Mouse (Mus musculus): Measurements from ENCODE around the gene Polm. TPM values are rescaled to one million over a fixed set of nuclear protein-coding genes. Genes with fewer than 3 reads are reported as not detected.

Gene Polm
- polyA plus RNA-seq (2015; fragmentation: Nextera tagmentation; extraction: Ambion mirVana) = 6.5 and 8.5 TPM in 2 replicates

DNA sequence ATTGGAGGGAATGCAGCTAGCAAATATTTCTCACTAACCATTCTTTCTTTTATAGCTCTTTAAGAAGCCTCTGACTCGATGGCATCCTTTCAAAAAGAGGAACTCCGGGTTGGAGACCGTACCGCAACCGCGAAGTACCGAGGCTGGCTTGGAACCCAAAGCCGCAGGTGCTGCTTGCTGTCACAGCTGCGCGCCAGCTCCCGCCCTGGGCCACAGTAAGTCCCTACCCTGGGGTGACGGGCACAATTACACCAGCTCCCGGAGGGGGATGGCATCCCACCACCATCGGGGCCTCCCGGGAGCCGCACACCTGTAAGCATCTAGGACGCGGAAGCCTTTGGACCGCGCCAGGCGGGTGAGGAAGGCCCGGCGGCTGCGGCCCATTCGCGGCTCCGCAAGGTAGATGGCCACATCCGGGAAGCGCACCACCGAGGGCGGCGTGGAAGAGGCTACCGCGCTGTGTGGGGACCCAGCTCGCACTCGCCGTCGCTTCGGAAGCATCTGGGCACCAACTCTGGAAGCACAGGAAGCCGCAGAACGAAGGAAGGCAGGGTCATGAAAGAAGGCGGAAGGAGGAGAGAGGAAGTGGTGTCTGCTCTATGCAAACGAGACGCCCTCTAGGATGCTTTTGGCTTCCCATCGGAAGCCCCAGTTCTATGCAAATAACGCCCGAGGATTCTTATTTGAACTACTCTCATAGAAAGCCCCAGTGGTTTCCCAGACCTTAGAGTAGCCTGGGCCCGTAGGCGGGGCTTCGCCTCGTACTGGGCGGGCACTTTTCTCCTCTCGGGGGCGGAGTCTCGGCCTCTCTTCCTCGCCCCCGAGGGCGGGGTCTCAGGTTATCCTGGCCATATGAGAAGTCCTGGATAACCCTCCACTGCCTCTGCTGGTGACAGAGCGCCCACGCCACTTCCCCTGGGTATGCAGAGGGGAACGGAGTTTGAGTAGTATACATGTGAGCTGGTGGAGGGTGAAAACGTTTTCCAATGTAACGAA lies at the start of gene Polm:
TSS of gene Polm (minus strand) at position 766 of the 996 bp plus-strand sequence.
- peak within 1 kb of the TSS; percentile 73 for H3K27ac ChIP-seq (replicated peaks)
- H3K4me2 ChIP-seq = peak within 1 kb of the TSS; percentile 94
- no peaks in the 10 kb centered on the region for H3K27me3 ChIP-seq (replicated peaks)
- WGBS = under 1% methylated on average over 63 of the region's 63 CpGs
- H3K9ac ChIP-seq (replicated peaks) = peak within 1 kb of the TSS; percentile 68
- H3K36me3 ChIP-seq = no peaks in the 10 kb centered on the region
- H3K9me3 ChIP-seq (replicated peaks) = no peaks in the 10 kb centered on the region
- peak; percentile 96 for ATAC-seq (ENCODE audit: low FRiP score)
- peak within 1 kb of the TSS; percentile 52 for H3K4me3 ChIP-seq (replicated peaks)
- peaks cover 15% of the 10 kb centered on the region for H3K4me1 ChIP-seq

DNA sequence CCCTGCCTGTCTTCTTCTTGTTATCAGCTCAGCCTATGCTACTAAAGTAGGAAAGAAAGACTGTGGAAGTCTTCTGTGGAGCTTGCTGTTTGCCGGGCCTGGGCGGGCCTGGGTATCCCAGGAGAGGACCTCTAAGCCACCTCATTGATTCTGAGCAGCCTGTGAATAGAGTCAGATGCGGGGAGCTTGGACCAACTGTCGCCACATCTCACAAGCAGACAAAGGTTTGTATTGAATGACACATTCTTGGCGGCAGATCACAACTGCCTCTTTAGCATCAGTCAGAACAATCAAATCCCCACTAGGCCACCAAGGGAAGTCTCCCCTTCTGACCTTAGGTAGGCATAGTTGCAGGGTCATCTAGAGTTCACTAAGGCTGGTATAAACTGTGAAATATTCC lies 49.4 kb upstream of the Polm start:
- H3K36me3 ChIP-seq = no peaks in the 10 kb centered on the region
- no peaks in the 10 kb centered on the region for H3K27me3 ChIP-seq (replicated peaks)
- ATAC-seq (ENCODE audit: low FRiP score) = no peak
- no peak overlapping the region for H3K4me3 ChIP-seq (replicated peaks)
- H3K4me2 ChIP-seq = no peak overlapping the region
- H3K9me3 ChIP-seq (replicated peaks) = no peaks in the 10 kb centered on the region
- H3K27ac ChIP-seq (replicated peaks) = no peak overlapping the region
- H3K4me1 ChIP-seq = peaks cover 24% of the 10 kb centered on the region
- WGBS = 21% methylated on average over 5 of the region's 5 CpGs
- no peak overlapping the region for H3K9ac ChIP-seq (replicated peaks)

DNA sequence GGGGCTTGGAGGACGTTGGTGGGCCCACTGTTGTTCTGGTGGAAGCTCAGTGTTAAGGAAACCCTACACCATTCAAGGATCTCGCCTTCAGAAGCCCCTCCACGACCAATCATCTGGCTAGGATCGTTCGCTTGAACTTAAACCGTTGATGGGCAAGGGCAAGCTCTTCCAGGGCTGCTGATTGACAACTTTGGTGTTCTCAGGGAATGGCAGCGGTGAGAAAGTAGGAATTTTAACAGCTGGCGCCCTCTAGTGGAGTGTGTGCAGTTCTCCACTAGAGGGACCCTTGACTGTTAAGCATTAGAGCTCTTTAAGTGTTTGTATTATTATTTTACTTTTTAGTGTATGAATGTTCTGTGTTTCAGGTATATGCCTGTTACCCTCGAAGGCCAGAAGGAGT lies 48.4 kb upstream of the Polm start:
- WGBS = 18% methylated on average over 9 of the region's 9 CpGs
- H3K9me3 ChIP-seq (replicated peaks) = no peaks in the 10 kb centered on the region
- ATAC-seq (ENCODE audit: low FRiP score) = no peak
- no peaks in the 10 kb centered on the region for H3K27me3 ChIP-seq (replicated peaks)
- no peak overlapping the region for H3K27ac ChIP-seq (replicated peaks)
- H3K9ac ChIP-seq (replicated peaks) = no peak overlapping the region
- H3K4me2 ChIP-seq = no peak overlapping the region
- H3K4me1 ChIP-seq = peaks cover 14% of the 10 kb centered on the region
- no peaks in the 10 kb centered on the region for H3K36me3 ChIP-seq
- H3K4me3 ChIP-seq (replicated peaks) = no peak overlapping the region

DNA sequence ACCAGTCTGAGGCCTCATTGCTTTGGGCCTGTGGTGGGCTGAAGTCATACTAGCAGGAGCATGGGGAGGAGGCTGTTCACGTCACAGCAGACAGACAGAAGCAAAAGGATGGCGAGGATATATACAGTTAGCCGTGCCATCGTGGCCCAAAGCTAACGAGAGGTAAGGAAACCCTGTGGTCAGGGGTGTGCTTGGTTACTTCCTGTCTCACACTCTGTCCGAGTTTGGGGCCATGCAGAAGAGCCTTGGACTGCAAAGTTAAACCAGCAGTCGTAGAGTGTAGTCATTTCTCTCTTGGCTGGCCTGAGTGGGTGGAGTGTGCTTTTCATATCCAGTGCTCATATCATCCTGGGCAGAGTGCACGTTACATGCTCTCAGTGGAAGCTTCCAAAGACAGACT lies 44.7 kb upstream of the Polm start:
- H3K36me3 ChIP-seq = no peaks in the 10 kb centered on the region
- no peak for ATAC-seq (ENCODE audit: low FRiP score)
- H3K9ac ChIP-seq (replicated peaks) = no peak overlapping the region
- no peak overlapping the region for H3K27ac ChIP-seq (replicated peaks)
- peaks cover 17% of the 10 kb centered on the region for H3K4me1 ChIP-seq
- no peak overlapping the region for H3K4me2 ChIP-seq
- no peaks in the 10 kb centered on the region for H3K9me3 ChIP-seq (replicated peaks)
- H3K27me3 ChIP-seq (replicated peaks) = no peaks in the 10 kb centered on the region
- 82% methylated on average over 8 of the region's 8 CpGs for WGBS
- no peak overlapping the region for H3K4me3 ChIP-seq (replicated peaks)

DNA sequence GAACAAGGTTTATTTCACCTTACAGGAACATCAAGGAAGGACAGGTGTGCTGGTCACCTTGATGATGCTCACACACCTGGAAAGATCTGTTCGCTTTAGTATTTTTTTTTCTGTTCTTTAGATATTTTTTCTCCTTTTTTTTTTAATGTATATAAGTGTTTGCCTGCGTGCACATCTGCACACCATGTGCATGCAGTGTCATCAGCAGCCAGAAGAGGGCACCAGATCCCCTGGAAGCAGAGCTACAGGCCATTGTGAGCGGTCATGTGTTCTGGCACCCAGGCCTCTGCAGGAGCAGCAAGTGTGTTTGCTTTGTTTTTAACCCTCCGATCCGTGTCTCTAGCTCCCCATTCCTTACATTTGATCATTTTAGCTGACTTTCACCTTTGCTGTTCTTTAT lies 42.1 kb upstream of the Polm start:
- H3K27ac ChIP-seq (replicated peaks) = no peak overlapping the region

DNA sequence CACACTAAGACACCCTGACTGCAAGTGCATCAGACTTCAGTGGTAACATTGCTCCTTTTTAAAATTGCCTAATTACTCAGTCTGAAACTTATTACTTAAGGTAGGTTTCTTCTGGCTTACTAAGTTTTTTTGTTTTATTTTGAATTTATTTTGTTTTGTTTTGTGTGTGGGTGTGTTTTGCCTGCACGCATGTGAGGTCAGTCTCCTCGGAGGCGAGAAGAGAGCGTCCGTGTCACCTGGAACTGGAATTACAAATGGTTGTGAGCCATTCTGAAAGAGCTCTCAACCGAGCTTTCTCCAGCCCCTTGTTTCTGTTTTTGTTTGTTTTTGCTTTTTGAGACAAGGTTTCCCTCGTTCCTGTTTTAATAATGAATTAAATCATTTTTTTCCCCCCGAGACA lies 40.8 kb upstream of the Polm start:
- 37% methylated on average over 8 of the region's 8 CpGs for WGBS
- ATAC-seq (ENCODE audit: low FRiP score) = no peak
- Histone ChIP-seq H3K4me2 (peak overlapping the region; percentile 73), H3K27me3 (replicated peaks) (no peaks in the 10 kb centered on the region), H3K9ac (replicated peaks) (peak overlapping the region; percentile 47), H3K4me1 (peaks cover 27% of the 10 kb centered on the region), H3K4me3 (replicated peaks) (peak overlapping the region; percentile 80), H3K36me3 (peaks cover 16% of the 10 kb centered on the region), H3K9me3 (replicated peaks) (no peaks in the 10 kb centered on the region), H3K27ac (replicated peaks) (peak overlapping the region; percentile 85)

More for the DNA sequence above, 42.1 kb upstream of the Polm start:
- H3K36me3 ChIP-seq = peaks cover 4% of the 10 kb centered on the region; the same call in 1 of the 2 replicates
- 58% methylated on average over 5 of the region's 5 CpGs for WGBS
- no peak overlapping the region for H3K4me2 ChIP-seq
- H3K9ac ChIP-seq (replicated peaks) = no peak overlapping the region
- no peak overlapping the region for H3K4me3 ChIP-seq (replicated peaks)
- peaks cover 27% of the 10 kb centered on the region for H3K4me1 ChIP-seq
- no peaks in the 10 kb centered on the region for H3K9me3 ChIP-seq (replicated peaks)
- H3K27me3 ChIP-seq (replicated peaks) = no peaks in the 10 kb centered on the region
- no peak for ATAC-seq (ENCODE audit: low FRiP score)

DNA sequence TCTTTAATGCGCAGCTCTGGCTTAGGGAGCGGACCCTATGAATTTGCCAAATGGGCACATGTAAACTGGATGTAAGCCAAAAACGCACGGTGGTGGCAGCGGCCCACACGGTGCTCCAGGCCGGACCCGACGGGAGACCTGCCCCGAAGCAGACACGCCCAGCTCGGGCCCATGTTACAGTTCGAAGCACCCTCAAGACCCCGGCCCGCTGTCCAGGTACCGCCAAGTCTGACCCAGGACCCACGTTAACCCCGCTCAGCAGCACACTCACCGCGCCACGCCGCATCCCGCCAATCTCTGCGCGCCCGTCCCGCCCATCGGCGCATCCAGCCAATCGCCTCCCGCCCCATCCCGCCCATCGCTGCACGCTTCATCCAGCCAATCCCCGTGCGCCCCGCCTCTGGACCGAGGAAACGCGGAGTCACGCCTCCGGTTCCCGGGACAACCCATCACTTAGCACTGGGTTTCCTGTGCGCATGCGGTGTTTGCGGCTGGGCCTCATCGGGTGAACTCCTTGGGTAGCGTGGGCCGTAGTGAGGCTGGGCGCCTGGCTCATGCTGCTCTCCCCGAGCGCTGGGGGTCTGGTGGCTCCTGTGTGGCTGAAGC lies 40.2 kb upstream of the Polm start, which contains the start of gene Pold2:
TSS of gene Pold2 (minus strand) at position 372 of the 606 bp plus-strand sequence.
- Histone ChIP-seq H3K27me3 (replicated peaks) (no peaks in the 10 kb centered on the region), H3K4me2 (peak within 1 kb of the TSS; percentile 73), H3K4me1 (peaks cover 27% of the 10 kb centered on the region), H3K27ac (replicated peaks) (peak within 1 kb of the TSS; percentile 85), H3K9me3 (replicated peaks) (no peaks in the 10 kb centered on the region), H3K9ac (replicated peaks) (peak within 1 kb of the TSS; percentile 63), H3K4me3 (replicated peaks) (peak within 1 kb of the TSS; percentile 80), H3K36me3 (peaks cover 22% of the 10 kb centered on the region)
- WGBS = 0% methylated on average over 52 of the region's 52 CpGs
- peak; percentile 99 for ATAC-seq (ENCODE audit: low FRiP score)

DNA sequence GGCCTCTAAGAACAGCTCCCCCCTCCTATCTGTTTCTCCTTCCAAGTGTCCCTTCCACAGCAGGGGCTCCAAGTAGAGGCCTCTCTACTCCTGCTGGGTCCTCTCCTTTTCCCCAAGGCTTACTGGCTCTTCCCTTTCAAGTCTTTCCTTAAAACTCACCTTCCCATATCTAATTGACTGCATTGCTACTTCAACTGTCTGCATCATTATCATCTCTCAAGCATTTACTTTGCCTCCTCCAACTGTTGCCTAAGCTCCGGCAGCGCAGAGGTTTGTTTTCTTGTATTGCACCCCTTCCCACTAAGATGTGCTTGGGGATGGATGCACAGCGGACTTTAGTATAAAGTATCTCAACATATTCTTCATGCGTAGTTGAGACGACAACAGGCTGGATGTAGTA lies 39.6 kb upstream of the Polm start:
- H3K4me1 ChIP-seq = peaks cover 27% of the 10 kb centered on the region
- no peak for ATAC-seq (ENCODE audit: low FRiP score)
- H3K4me3 ChIP-seq (replicated peaks) = peak overlapping the region; percentile 80
- H3K9me3 ChIP-seq (replicated peaks) = no peaks in the 10 kb centered on the region
- 2% methylated on average over 5 of the region's 5 CpGs for WGBS
- no peaks in the 10 kb centered on the region for H3K27me3 ChIP-seq (replicated peaks)
- H3K27ac ChIP-seq (replicated peaks) = no peak overlapping the region
- peak overlapping the region; percentile 63 for H3K9ac ChIP-seq (replicated peaks)
- peaks cover 28% of the 10 kb centered on the region for H3K36me3 ChIP-seq
- peak overlapping the region; percentile 73 for H3K4me2 ChIP-seq

DNA sequence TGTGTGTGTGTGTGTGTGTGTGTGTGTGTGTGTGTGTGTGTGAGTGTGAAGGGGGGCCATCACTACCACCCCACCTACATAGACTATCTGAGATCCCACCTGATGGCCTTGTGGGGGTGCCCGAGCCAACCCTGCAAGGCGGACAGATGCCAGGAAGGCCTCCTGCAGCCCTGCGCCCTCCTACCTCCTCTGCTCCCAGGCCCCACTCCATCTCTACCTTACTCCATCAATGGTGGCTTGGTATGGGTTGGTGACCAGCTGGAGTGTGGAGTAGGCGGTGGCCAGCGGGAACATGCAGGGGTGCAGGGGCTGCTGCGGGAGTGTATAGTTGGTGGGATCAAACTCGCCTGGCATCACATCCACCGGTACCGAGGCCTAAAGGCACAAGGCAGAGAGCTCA lies 35.4 kb upstream of the Polm start:
- no peak for ATAC-seq (ENCODE audit: low FRiP score)
- Histone ChIP-seq H3K4me3 (replicated peaks) (no peak overlapping the region), H3K36me3 (peaks cover 44% of the 10 kb centered on the region), H3K9ac (replicated peaks) (no peak overlapping the region), H3K4me1 (peaks cover 17% of the 10 kb centered on the region), H3K27me3 (replicated peaks) (no peaks in the 10 kb centered on the region), H3K9me3 (replicated peaks) (no peaks in the 10 kb centered on the region), H3K4me2 (no peak overlapping the region), H3K27ac (replicated peaks) (no peak overlapping the region)
- 97% methylated on average over 9 of the region's 9 CpGs for WGBS

DNA sequence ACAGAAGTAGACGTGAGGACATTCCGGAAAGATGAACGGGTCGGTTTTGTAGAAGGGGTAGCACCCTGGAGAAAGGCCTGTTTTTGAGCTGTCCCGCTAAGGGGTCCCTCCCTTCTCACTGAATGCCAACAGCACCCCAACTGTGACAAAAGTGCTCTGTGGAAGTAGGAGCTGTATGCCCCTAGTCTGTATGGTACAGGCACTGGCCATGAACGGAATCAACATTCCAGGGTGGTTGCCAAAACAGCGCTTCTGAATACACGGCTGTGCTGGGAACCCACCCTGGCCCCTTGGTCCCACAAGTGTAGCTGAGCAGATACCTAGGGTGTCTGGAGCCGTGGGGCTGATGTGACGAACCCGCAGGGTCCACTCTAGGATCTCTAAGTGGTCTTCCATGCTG lies 34.9 kb upstream of the Polm start:
- peaks cover 44% of the 10 kb centered on the region for H3K36me3 ChIP-seq
- no peaks in the 10 kb centered on the region for H3K9me3 ChIP-seq (replicated peaks)

DNA sequence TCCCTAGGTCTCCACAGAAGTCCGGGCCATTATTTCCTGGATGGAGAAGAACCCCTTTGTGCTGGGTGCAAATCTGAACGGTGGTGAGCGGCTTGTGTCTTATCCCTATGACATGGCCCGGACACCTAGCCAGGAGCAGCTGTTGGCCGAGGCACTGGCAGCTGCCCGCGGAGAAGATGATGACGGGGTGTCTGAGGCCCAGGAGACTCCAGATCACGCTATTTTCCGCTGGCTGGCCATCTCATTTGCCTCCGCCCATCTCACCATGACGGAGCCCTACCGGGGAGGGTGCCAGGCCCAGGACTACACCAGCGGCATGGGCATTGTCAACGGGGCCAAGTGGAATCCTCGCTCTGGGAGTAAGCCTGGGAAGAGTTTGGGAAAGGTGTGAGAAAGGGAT lies 32.3 kb upstream of the Polm start:
- peaks cover 41% of the 10 kb centered on the region for H3K36me3 ChIP-seq
- H3K4me3 ChIP-seq (replicated peaks) = no peak overlapping the region
- ATAC-seq (ENCODE audit: low FRiP score) = no peak
- no peak overlapping the region for H3K9ac ChIP-seq (replicated peaks)
- H3K4me2 ChIP-seq = no peak overlapping the region
- no peak overlapping the region for H3K27ac ChIP-seq (replicated peaks)
- 90% methylated on average over 16 of the region's 16 CpGs for WGBS
- no peaks in the 10 kb centered on the region for H3K9me3 ChIP-seq (replicated peaks)
- H3K4me1 ChIP-seq = no peaks in the 10 kb centered on the region
- no peaks in the 10 kb centered on the region for H3K27me3 ChIP-seq (replicated peaks)

More for the DNA sequence above, 34.9 kb upstream of the Polm start:
- ATAC-seq (ENCODE audit: low FRiP score) = no peak
- no peak overlapping the region for H3K9ac ChIP-seq (replicated peaks)
- H3K4me2 ChIP-seq = no peak overlapping the region
- no peak overlapping the region for H3K4me3 ChIP-seq (replicated peaks)
- H3K4me1 ChIP-seq = peaks cover 17% of the 10 kb centered on the region
- H3K27me3 ChIP-seq (replicated peaks) = no peaks in the 10 kb centered on the region
- WGBS = 97% methylated on average over 11 of the region's 11 CpGs
- H3K27ac ChIP-seq (replicated peaks) = no peak overlapping the region

DNA sequence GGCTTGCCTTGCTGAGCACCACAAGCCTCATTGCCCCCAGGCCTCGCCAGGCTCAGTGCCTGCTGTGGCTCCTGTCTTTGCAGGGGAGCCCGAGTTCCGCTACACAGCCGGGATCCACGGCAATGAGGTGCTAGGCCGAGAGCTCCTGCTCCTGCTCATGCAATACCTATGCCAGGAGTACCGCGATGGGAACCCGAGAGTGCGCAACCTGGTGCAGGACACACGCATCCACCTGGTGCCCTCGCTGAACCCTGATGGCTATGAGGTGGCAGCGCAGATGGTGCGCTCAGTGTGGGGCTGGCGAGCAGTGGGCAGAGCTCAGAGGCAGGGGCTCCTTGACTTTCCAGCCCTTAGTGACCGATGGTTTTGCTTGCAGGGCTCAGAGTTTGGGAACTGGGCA lies 31.5 kb upstream of the Polm start:
- Histone ChIP-seq H3K4me1 (no peaks in the 10 kb centered on the region), H3K4me2 (no peak overlapping the region), H3K36me3 (peaks cover 34% of the 10 kb centered on the region), H3K27me3 (replicated peaks) (no peaks in the 10 kb centered on the region), H3K9ac (replicated peaks) (no peak overlapping the region), H3K9me3 (replicated peaks) (no peaks in the 10 kb centered on the region), H3K27ac (replicated peaks) (no peak overlapping the region), H3K4me3 (replicated peaks) (no peak overlapping the region)
- ATAC-seq (ENCODE audit: low FRiP score) = no peak
- 92% methylated on average over 16 of the region's 16 CpGs for WGBS

Data from neural tube, embryonic 15.5 days (tissue).